Mouse (Mus musculus) lung, postnatal 25 days (tissue): ENCODE data around the gene Fam114a2.

Experiments
- DNase-seq: peaks from one replicate; pipeline ENCODE4 v3.0.0; 2022; ENCODE audit warnings: low spot score

The Fam114a2 gene

DNA sequence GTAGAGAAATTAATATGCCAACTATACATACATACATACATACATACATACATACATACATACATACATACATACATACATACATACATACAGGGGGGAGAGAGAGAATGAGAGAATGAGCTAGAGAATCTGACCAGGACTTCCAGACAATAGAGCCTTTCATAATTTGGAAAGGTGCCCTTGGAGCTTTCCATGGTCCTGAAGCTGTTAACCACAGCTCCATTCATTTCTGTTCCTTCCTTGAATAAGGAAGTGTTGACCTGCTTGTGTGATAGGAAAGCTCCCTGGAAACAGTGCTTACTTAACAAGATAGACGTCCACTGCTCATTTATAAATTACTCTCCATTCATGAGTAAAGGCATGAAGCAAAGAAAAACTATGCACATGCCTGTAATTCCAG, 84.3 kb downstream of the Fam114a2 start:
- peak; percentile 14 for DNase-seq
